ENCODE assay signal across 7 mouse cellular contexts in genomic region chr2:84638428-84639220, GRCm38 (mm10). TPM values are rescaled to one million over a fixed set of nuclear protein-coding genes. Genes with fewer than 3 reads are reported as not detected.
DNase-seq lines count a peak whose midpoint lies in the region; ATAC-seq and TF ChIP-seq lines count a peak whose summit lies in the region.

No protein-coding gene starts in this region.

- H3K4me2 ChIP-seq in limb, embryonic 12.5 days, result no peak overlapping the region
- H3K4me2 ChIP-seq in hindbrain, embryonic 15.5 days, result no peak overlapping the region
- no peak overlapping the region for H3K4me2 ChIP-seq in midbrain, embryonic 16.5 days (ENCODE audit: low read length)

- ATAC-seq in limb, embryonic 12.5 days (ENCODE audit: insufficient number of reproducible peaks, insufficient read depth, low FRiP score, low TSS enrichment, low read depth), result no peak
- no peak for ATAC-seq in hindbrain, embryonic 15.5 days (ENCODE audit: low FRiP score, low read depth)
- ATAC-seq in midbrain, embryonic 16.5 days, result no peak

- no peak overlapping the region for H3K4me3 ChIP-seq in limb, embryonic 12.5 days (replicated peaks)
- no peak overlapping the region for H3K4me3 ChIP-seq in limb, embryonic 10.5 days
- no peak overlapping the region for H3K4me3 ChIP-seq in embryonic fibroblast, embryonic 13.5 days (ENCODE audit: insufficient read depth, low read length)
- no peak overlapping the region for H3K4me3 ChIP-seq in hindbrain, embryonic 15.5 days
- H3K4me3 ChIP-seq in midbrain, embryonic 16.5 days (ENCODE audit: low read depth, low read length), result no peak overlapping the region

- no peak for TF ChIP-seq POLR2A in embryonic fibroblast, embryonic 13.5 days (IDR thresholded peaks at IDR 0.05; ENCODE audit: low read depth, low read length)

- H3K9me3 ChIP-seq in limb, embryonic 12.5 days, result no peaks in the 10 kb centered on the region
- no peaks in the 10 kb centered on the region for H3K9me3 ChIP-seq in limb, embryonic 10.5 days (replicated peaks)
- no peaks in the 10 kb centered on the region for H3K9me3 ChIP-seq in hindbrain, embryonic 15.5 days
- no peaks in the 10 kb centered on the region for H3K9me3 ChIP-seq in midbrain, embryonic 16.5 days (replicated peaks; ENCODE audit: control insufficient read depth, low read length, poor library complexity, severe bottlenecking)

- H3K36me3 ChIP-seq in limb, embryonic 12.5 days, result no peaks in the 10 kb centered on the region
- peaks cover 4% of the 10 kb centered on the region for H3K36me3 ChIP-seq in limb, embryonic 10.5 days
- H3K36me3 ChIP-seq in hindbrain, embryonic 15.5 days, result no peaks in the 10 kb centered on the region
- no peaks in the 10 kb centered on the region for H3K36me3 ChIP-seq in midbrain, embryonic 16.5 days (ENCODE audit: control insufficient read depth, insufficient read depth, low read length)

- TF ChIP-seq CTCF in embryonic fibroblast, embryonic 13.5 days (IDR thresholded peaks at IDR 0.05; ENCODE audit: borderline replicate concordance, insufficient read depth, low read length), result no peak

- peak overlapping the region; percentile 35; the same call in 1 of the 2 replicates for H3K27ac ChIP-seq in limb, embryonic 12.5 days
- no peak overlapping the region for H3K27ac ChIP-seq in limb, embryonic 10.5 days
- H3K27ac ChIP-seq in embryonic fibroblast, embryonic 13.5 days (ENCODE audit: insufficient read depth, low read length), result peak overlapping the region; percentile 76
- peak overlapping the region; percentile 59; the same call in 1 of the 2 replicates for H3K27ac ChIP-seq in hindbrain, embryonic 15.5 days (replicated peaks)
- peak overlapping the region; percentile 9 for H3K27ac ChIP-seq in midbrain, embryonic 16.5 days (ENCODE audit: low read length)

- peaks cover 55% of the 10 kb centered on the region for H3K4me1 ChIP-seq in limb, embryonic 12.5 days (replicated peaks)
- H3K4me1 ChIP-seq in limb, embryonic 10.5 days, result peaks cover 50% of the 10 kb centered on the region
- peaks cover 31% of the 10 kb centered on the region for H3K4me1 ChIP-seq in embryonic fibroblast, embryonic 13.5 days (ENCODE audit: control insufficient read depth, insufficient read depth, low read length)
- H3K4me1 ChIP-seq in hindbrain, embryonic 15.5 days (replicated peaks), result peaks cover 54% of the 10 kb centered on the region
- peaks cover 35% of the 10 kb centered on the region for H3K4me1 ChIP-seq in midbrain, embryonic 16.5 days (ENCODE audit: control insufficient read depth, insufficient read depth, low read length)

- no peaks in the 10 kb centered on the region for H3K27me3 ChIP-seq in limb, embryonic 12.5 days
- H3K27me3 ChIP-seq in limb, embryonic 10.5 days (ENCODE audit: low read depth, poor library complexity, severe bottlenecking), result no peaks in the 10 kb centered on the region
- H3K27me3 ChIP-seq in hindbrain, embryonic 15.5 days, result no peaks in the 10 kb centered on the region
- no peaks in the 10 kb centered on the region for H3K27me3 ChIP-seq in midbrain, embryonic 16.5 days (ENCODE audit: control insufficient read depth, insufficient read depth, low read depth, low read length)

- H3K9ac ChIP-seq in limb, embryonic 12.5 days (replicated peaks), result no peak overlapping the region
- no peak overlapping the region for H3K9ac ChIP-seq in hindbrain, embryonic 15.5 days
- no peak overlapping the region for H3K9ac ChIP-seq in midbrain, embryonic 16.5 days (ENCODE audit: low read depth, low read length)

- no peak for DNase-seq in limb, embryonic 10.5 days (ENCODE audit: low spot score)
- no peak for DNase-seq in frontal cortex, postnatal 36 days (ENCODE audit: low spot score in 2 of 2)
- no peak for DNase-seq in thymus, postnatal 10 days (ENCODE audit: low spot score in 2 of 2)

- WGBS in limb, embryonic 12.5 days, result 72% methylated on average over 5 of the region's 5 CpGs
- 77% methylated on average over 5 of the region's 5 CpGs for WGBS in limb, embryonic 10.5 days
- WGBS in hindbrain, embryonic 15.5 days, result 62% methylated on average over 5 of the region's 5 CpGs
- WGBS in midbrain, embryonic 16.5 days, result 62% methylated on average over 5 of the region's 5 CpGs

RNA-seq across cellular contexts. Expression of gene Ctnnd1, which starts 11.9 kb away (rescaled TPM):
- polyA plus RNA-seq in limb, embryonic 12.5 days (2016; fragmentation: Nextera tagmentation; extraction: Ambion mirVana), result 42.0 and 49.6 TPM in 2 replicates
- polyA plus RNA-seq in limb, embryonic 10.5 days (2016; fragmentation: Nextera tagmentation; extraction: Ambion mirVana), result 38.2 and 40.0 TPM in 2 replicates
- 231 and 306 TPM in 2 replicates for polyA plus RNA-seq in embryonic fibroblast, embryonic 13.5 days (2011; ENCODE audit: insufficient read length, low read depth, missing spikeins)
- polyA plus RNA-seq in hindbrain, embryonic 15.5 days (2015; fragmentation: Nextera tagmentation; extraction: Ambion mirVana), result 32.6 and 32.7 TPM in 2 replicates
- 29.9 and 30.1 TPM in 2 replicates for polyA plus RNA-seq in midbrain, embryonic 16.5 days (2015; fragmentation: Nextera tagmentation; extraction: Ambion mirVana)

RNA-seq across cellular contexts. Expression of gene Btbd18, which starts 20.3 kb away (rescaled TPM):
- 0.35 and 0.53 TPM in 2 replicates for polyA plus RNA-seq in limb, embryonic 12.5 days (2016; fragmentation: Nextera tagmentation; extraction: Ambion mirVana)
- 0.20 and 0.58 TPM in 2 replicates for polyA plus RNA-seq in limb, embryonic 10.5 days (2016; fragmentation: Nextera tagmentation; extraction: Ambion mirVana)
- polyA plus RNA-seq in embryonic fibroblast, embryonic 13.5 days (2011; ENCODE audit: insufficient read length, low read depth, missing spikeins), result not detected in 2 replicates
- polyA plus RNA-seq in hindbrain, embryonic 15.5 days (2015; fragmentation: Nextera tagmentation; extraction: Ambion mirVana), result 0.10 and 0.35 TPM in 2 replicates
- 0.26 and 0.39 TPM in 2 replicates for polyA plus RNA-seq in midbrain, embryonic 16.5 days (2015; fragmentation: Nextera tagmentation; extraction: Ambion mirVana)

RNA-seq across cellular contexts. Expression of gene Selenoh, which starts 31.9 kb away (rescaled TPM):
- polyA plus RNA-seq in limb, embryonic 12.5 days (2016; fragmentation: Nextera tagmentation; extraction: Ambion mirVana), result 438 and 451 TPM in 2 replicates
- polyA plus RNA-seq in limb, embryonic 10.5 days (2016; fragmentation: Nextera tagmentation; extraction: Ambion mirVana), result 507 and 566 TPM in 2 replicates
- polyA plus RNA-seq in embryonic fibroblast, embryonic 13.5 days (2011; ENCODE audit: insufficient read length, low read depth, missing spikeins), result 106 and 122 TPM in 2 replicates
- polyA plus RNA-seq in hindbrain, embryonic 15.5 days (2015; fragmentation: Nextera tagmentation; extraction: Ambion mirVana), result 195 and 212 TPM in 2 replicates
- polyA plus RNA-seq in midbrain, embryonic 16.5 days (2015; fragmentation: Nextera tagmentation; extraction: Ambion mirVana), result 177 and 185 TPM in 2 replicates

RNA-seq across cellular contexts. Expression of gene Gm28635, which starts 39.2 kb away (rescaled TPM):
- polyA plus RNA-seq in limb, embryonic 12.5 days (2016; fragmentation: Nextera tagmentation; extraction: Ambion mirVana), result not detected in 2 replicates
- polyA plus RNA-seq in limb, embryonic 10.5 days (2016; fragmentation: Nextera tagmentation; extraction: Ambion mirVana), result not detected in 2 replicates
- not detected in 2 replicates for polyA plus RNA-seq in embryonic fibroblast, embryonic 13.5 days (2011; ENCODE audit: insufficient read length, low read depth, missing spikeins)
- not detected in 2 replicates for polyA plus RNA-seq in hindbrain, embryonic 15.5 days (2015; fragmentation: Nextera tagmentation; extraction: Ambion mirVana)
- not detected in 2 replicates for polyA plus RNA-seq in midbrain, embryonic 16.5 days (2015; fragmentation: Nextera tagmentation; extraction: Ambion mirVana)

RNA-seq across cellular contexts. Expression of gene Med19, which starts 39.6 kb away (rescaled TPM):
- polyA plus RNA-seq in limb, embryonic 12.5 days (2016; fragmentation: Nextera tagmentation; extraction: Ambion mirVana), result 37.4 TPM in 2 replicates
- 41.1 and 43.4 TPM in 2 replicates for polyA plus RNA-seq in limb, embryonic 10.5 days (2016; fragmentation: Nextera tagmentation; extraction: Ambion mirVana)
- polyA plus RNA-seq in embryonic fibroblast, embryonic 13.5 days (2011; ENCODE audit: insufficient read length, low read depth, missing spikeins), result 21.3 and 28.0 TPM in 2 replicates
- 53.4 and 53.6 TPM in 2 replicates for polyA plus RNA-seq in hindbrain, embryonic 15.5 days (2015; fragmentation: Nextera tagmentation; extraction: Ambion mirVana)
- 52.3 and 53.6 TPM in 2 replicates for polyA plus RNA-seq in midbrain, embryonic 16.5 days (2015; fragmentation: Nextera tagmentation; extraction: Ambion mirVana)
